Mouse (Mus musculus): Measurements from ENCODE around the gene Pld2. TPM values are rescaled to one million over a fixed set of nuclear protein-coding genes. Genes with fewer than 3 reads are reported as not detected.

The Pld2 gene
- total and polyA plus RNA-seq, 2 experiments from 2014 or later = 11.6 to 40.5 TPM

- no peaks in the 10 kb centered on the region for H3K36me3 ChIP-seq (ENCODE audit: insufficient read depth)
- 68% methylated on average over 3 of the region's 3 CpGs for WGBS
- H3K9ac ChIP-seq = no peak overlapping the region
- no peaks in the 10 kb centered on the region for H3K27me3 ChIP-seq (ENCODE audit: insufficient read depth, low read length)
- ATAC-seq = no peak
- H3K4me3 ChIP-seq (ENCODE audit: low read depth, low read length) = no peak overlapping the region
- H3K9me3 ChIP-seq (ENCODE audit: low read length) = no peaks in the 10 kb centered on the region
- peaks cover 9% of the 10 kb centered on the region for H3K4me1 ChIP-seq (ENCODE audit: insufficient read depth)
- TF ChIP-seq CTCF (IDR thresholded peaks at IDR 0.05; ENCODE audit: low read depth) = no peak
- no peak for DNase-seq
- no peak overlapping the region for H3K27ac ChIP-seq (ENCODE audit: low read depth, low read length)
- no peak overlapping the region for H3K4me2 ChIP-seq (ENCODE audit: low read depth)
Observed at GRCm38 (mm10) chr11:70582196-70582595, 42.3 kb downstream of the Pld2 start.

GRCm38 (mm10) chr11:70583022-70583714 is 43.3 kb downstream of the Pld2 start:
- TF ChIP-seq CTCF (IDR thresholded peaks at IDR 0.05; ENCODE audit: low read depth) = no peak
- 66% methylated on average over 6 of the region's 6 CpGs for WGBS
- H3K9ac ChIP-seq = no peak overlapping the region
- no peaks in the 10 kb centered on the region for H3K9me3 ChIP-seq (ENCODE audit: low read length)
- no peak for ATAC-seq
- H3K4me3 ChIP-seq (ENCODE audit: low read depth, low read length) = no peak overlapping the region
- peak overlapping the region; percentile 55; the same call in 1 of the 2 replicates for H3K27ac ChIP-seq (ENCODE audit: low read depth, low read length)
- DNase-seq = peak; percentile 19
- H3K27me3 ChIP-seq (ENCODE audit: insufficient read depth, low read length) = no peaks in the 10 kb centered on the region
- peaks cover 9% of the 10 kb centered on the region for H3K4me1 ChIP-seq (ENCODE audit: insufficient read depth)
- no peak overlapping the region for H3K4me2 ChIP-seq (ENCODE audit: low read depth)
- H3K36me3 ChIP-seq (ENCODE audit: insufficient read depth) = no peaks in the 10 kb centered on the region

GRCm38 (mm10) chr11:70583775-70584174 is 43.9 kb downstream of the Pld2 start:
- H3K4me1 ChIP-seq (ENCODE audit: insufficient read depth) = peaks cover 9% of the 10 kb centered on the region
- 87% methylated on average over 7 of the region's 7 CpGs for WGBS

GRCm38 (mm10) chr11:70585457-70585856 is 45.6 kb downstream of the Pld2 start:
- H3K27ac ChIP-seq (ENCODE audit: low read depth, low read length) = 0 out of 2 replicates have a peak overlapping the region, but pooled peaks have one; percentile 16
- 30% methylated on average over 7 of the region's 7 CpGs for WGBS
- no peak; the same call in 1 of the 2 replicates for ATAC-seq
- no peak overlapping the region for H3K9ac ChIP-seq
- no peaks in the 10 kb centered on the region for H3K27me3 ChIP-seq (ENCODE audit: insufficient read depth, low read length)
- H3K9me3 ChIP-seq (ENCODE audit: low read length) = no peaks in the 10 kb centered on the region
- no peak overlapping the region for H3K4me2 ChIP-seq (ENCODE audit: low read depth)
- H3K4me1 ChIP-seq (ENCODE audit: insufficient read depth) = peaks cover 5% of the 10 kb centered on the region
- no peak for TF ChIP-seq CTCF (IDR thresholded peaks at IDR 0.05; ENCODE audit: low read depth)
- H3K4me3 ChIP-seq (ENCODE audit: low read depth, low read length) = no peak overlapping the region
- no peak for DNase-seq
- no peaks in the 10 kb centered on the region for H3K36me3 ChIP-seq (ENCODE audit: insufficient read depth)

More at GRCm38 (mm10) chr11:70583775-70584174, 43.9 kb downstream of the Pld2 start:
- ATAC-seq = no peak; the same call in 1 of the 2 replicates
- no peaks in the 10 kb centered on the region for H3K27me3 ChIP-seq (ENCODE audit: insufficient read depth, low read length)
- H3K4me3 ChIP-seq (ENCODE audit: low read depth, low read length) = no peak overlapping the region
- peak overlapping the region; percentile 55; the same call in 1 of the 2 replicates for H3K27ac ChIP-seq (ENCODE audit: low read depth, low read length)
- no peak for TF ChIP-seq CTCF (IDR thresholded peaks at IDR 0.05; ENCODE audit: low read depth)
- H3K9ac ChIP-seq = no peak overlapping the region
- H3K9me3 ChIP-seq (ENCODE audit: low read length) = no peaks in the 10 kb centered on the region
- no peak overlapping the region for H3K4me2 ChIP-seq (ENCODE audit: low read depth)
- no peak for DNase-seq
- no peaks in the 10 kb centered on the region for H3K36me3 ChIP-seq (ENCODE audit: insufficient read depth)

GRCm38 (mm10) chr11:70586261-70586660 is 46.4 kb downstream of the Pld2 start:
- Histone ChIP-seq H3K36me3 (ENCODE audit: insufficient read depth) (no peaks in the 10 kb centered on the region), H3K9me3 (ENCODE audit: low read length) (no peaks in the 10 kb centered on the region), H3K9ac (no peak overlapping the region), H3K4me1 (ENCODE audit: insufficient read depth) (peaks cover 5% of the 10 kb centered on the region), H3K4me3 (ENCODE audit: low read depth, low read length) (no peak overlapping the region), H3K27me3 (ENCODE audit: insufficient read depth, low read length) (no peaks in the 10 kb centered on the region), H3K27ac (ENCODE audit: low read depth, low read length) (no peak overlapping the region), H3K4me2 (ENCODE audit: low read depth) (no peak overlapping the region)
- ATAC-seq (no peak), DNase-seq (no peak)
- 88% methylated on average over 3 of the region's 3 CpGs for WGBS
- TF ChIP-seq CTCF (IDR thresholded peaks at IDR 0.05; ENCODE audit: low read depth) = no peak

- no peaks in the 10 kb centered on the region for H3K9me3 ChIP-seq (ENCODE audit: low read length)
- no peak for TF ChIP-seq CTCF (IDR thresholded peaks at IDR 0.05; ENCODE audit: low read depth)
- no peak overlapping the region for H3K4me2 ChIP-seq (ENCODE audit: low read depth)
- ATAC-seq (no peak), DNase-seq (no peak)
- 65% methylated on average over 5 of the region's 5 CpGs for WGBS
- no peaks in the 10 kb centered on the region for H3K27me3 ChIP-seq (ENCODE audit: insufficient read depth, low read length)
- no peak overlapping the region for H3K4me3 ChIP-seq (ENCODE audit: low read depth, low read length)
- peaks cover 5% of the 10 kb centered on the region for H3K4me1 ChIP-seq (ENCODE audit: insufficient read depth)
- no peaks in the 10 kb centered on the region for H3K36me3 ChIP-seq (ENCODE audit: insufficient read depth)
- H3K27ac ChIP-seq (ENCODE audit: low read depth, low read length) = no peak overlapping the region
- no peak overlapping the region for H3K9ac ChIP-seq
Observed at GRCm38 (mm10) chr11:70586954-70587353, 47.1 kb downstream of the Pld2 start.

GRCm38 (mm10) chr11:70591733-70592132 is 51.9 kb downstream of the Pld2 start:
- no peaks in the 10 kb centered on the region for H3K27me3 ChIP-seq (ENCODE audit: insufficient read depth, low read length)
- H3K4me3 ChIP-seq (ENCODE audit: low read depth, low read length) = no peak overlapping the region
- H3K4me2 ChIP-seq (ENCODE audit: low read depth) = no peak overlapping the region
- no peaks in the 10 kb centered on the region for H3K36me3 ChIP-seq (ENCODE audit: insufficient read depth)
- 84% methylated on average over 1 of the region's 1 CpGs for WGBS
- no peaks in the 10 kb centered on the region for H3K4me1 ChIP-seq (ENCODE audit: insufficient read depth)
- TF ChIP-seq CTCF (IDR thresholded peaks at IDR 0.05; ENCODE audit: low read depth) = no peak
- no peak for ATAC-seq
- H3K9ac ChIP-seq = no peak overlapping the region
- no peak for DNase-seq
- H3K27ac ChIP-seq (ENCODE audit: low read depth, low read length) = no peak overlapping the region
- H3K9me3 ChIP-seq (ENCODE audit: low read length) = no peaks in the 10 kb centered on the region

All from forebrain, postnatal 0 days (tissue).